Mouse (Mus musculus) layer of hippocampus, adult 9-11 months (tissue): ENCODE results near the gene Cox17.

Experiments used
- DNase-seq: peaks from one replicate; pipeline ENCODE4 v3.0.0; 2022

Cox17 gene

DNA sequence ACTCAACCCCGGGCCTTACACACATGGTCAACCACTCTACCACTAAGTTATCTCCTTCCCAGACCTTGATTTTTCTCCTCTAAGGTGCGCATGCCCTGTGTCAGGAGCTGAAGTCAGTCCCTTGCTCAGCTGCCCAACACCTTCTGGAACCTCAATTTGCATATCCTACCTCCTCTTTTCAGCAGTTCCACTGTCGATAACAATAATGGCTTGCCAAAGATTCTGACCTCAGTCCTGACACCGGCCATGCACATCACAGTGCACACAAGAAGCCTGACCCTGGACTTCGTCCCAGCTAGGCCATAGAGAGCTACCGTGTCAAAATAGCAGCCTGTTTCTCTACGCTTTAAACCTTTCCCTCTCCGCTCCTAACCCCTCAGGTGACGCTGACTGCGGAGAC, 26.6 kb downstream of the Cox17 start:
- DNase-seq: no peak

DNA sequence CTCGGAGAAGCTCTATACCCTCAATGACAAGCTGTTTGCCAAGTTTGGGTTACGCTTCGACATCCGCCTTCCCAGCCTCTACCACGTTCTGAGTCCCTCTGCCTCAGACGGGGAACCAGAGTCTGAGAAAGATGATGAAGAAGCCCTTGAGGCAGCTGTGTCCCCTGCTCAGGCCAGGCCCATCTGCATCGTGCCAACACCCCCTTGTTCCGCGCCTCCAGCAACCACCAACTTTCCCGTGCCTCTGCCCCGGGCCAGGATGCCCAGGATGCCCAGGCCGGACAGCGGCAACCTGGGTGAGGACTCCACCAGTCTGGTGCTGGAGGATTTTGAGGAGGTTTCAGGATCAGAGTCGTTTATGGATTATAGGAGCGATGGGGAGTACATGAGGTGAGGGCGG, 27.1 kb downstream of the Cox17 start:
- no peak for DNase-seq

DNA sequence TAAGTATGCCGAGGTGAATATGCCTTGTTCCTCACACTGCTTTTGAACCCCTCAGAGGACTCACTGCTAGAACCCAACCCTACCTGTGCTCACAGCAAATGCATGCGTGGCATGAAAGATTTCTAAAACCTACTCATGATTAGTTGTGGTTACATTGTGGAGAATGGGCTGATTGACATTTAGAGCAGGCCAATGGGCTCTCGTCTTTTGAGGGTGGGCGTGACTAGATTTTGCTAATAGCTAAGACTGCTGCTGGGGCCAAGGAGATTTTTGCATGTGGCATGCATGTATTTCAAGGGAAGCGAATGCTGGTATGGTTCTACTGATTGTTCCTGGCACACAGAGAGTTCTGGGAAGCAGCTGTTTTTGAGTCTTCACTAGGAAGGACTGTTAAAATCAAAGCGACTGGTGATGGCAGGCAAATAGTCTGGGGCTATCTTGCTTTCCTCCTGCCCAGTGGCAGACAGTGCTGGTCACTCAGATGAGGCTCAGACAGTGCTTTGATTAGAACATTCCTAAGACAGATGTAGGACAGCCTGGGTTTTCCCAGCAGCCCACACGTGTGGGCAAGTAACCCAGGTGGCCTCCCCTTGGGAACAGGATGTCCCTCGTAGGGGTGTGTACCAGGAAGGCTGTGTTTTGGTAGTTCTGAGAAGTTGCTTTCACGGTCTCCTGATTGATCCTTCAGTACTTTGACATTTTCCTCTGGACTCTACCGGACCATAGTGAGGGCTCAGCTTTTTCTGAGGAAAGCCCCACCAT, 27.8 kb downstream of the Cox17 start:
- DNase-seq: no peak

DNA sequence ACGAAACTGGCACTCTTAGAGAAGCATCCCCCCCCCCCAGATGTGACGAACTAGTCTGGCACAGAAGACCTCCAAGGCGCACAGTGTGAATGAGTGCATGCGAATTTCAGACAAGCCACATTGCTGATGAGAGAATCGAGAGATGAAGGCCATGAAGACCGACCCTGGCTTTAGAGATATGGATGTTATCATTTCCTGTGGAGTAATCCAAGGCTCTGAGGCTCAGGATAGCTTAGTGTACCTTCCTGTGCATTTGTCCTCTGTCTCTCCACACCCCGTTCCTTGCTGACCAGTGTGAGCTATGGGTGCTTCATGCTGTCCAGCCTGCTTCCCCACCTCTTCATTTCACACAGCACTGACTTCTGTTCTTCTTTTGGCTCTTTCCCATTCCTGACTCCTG, 28.4 kb downstream of the Cox17 start:
- no peak for DNase-seq

GRCm38 (mm10) chr16:38376163-38376840, 29.5 kb downstream of the Cox17 start:
- peak; percentile 57 for DNase-seq

DNA sequence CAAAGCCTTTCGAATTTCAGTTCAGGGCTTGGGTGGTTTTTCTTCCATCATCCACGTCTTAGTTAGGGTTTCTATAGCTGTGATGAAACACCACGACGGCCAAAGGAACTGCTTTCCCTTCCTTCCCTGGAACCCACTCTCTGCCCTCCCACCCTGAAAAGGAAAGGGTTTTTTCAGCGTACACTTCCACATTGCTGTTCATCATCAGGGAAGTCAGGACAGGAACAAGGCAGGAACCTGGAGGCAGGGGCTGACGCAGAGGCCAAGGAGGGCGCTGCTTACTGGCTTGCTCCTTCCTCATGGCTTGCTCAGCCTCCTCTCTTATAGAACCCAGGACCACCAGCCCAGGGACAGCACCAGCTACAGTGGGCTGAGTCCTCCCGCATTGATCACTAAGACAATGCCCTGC, 30.1 kb downstream of the Cox17 start:
- DNase-seq: no peak

- DNase-seq: no peak
These were observed 30.8 kb downstream of the Cox17 start for GRCm38 (mm10) chr16:38377546-38377945.

- DNase-seq: no peak
These were observed 31.8 kb downstream of the Cox17 start for GRCm38 (mm10) chr16:38378591-38378990.

GRCm38 (mm10) chr16:38379088-38379487, 32.3 kb downstream of the Cox17 start:
- no peak for DNase-seq

DNA sequence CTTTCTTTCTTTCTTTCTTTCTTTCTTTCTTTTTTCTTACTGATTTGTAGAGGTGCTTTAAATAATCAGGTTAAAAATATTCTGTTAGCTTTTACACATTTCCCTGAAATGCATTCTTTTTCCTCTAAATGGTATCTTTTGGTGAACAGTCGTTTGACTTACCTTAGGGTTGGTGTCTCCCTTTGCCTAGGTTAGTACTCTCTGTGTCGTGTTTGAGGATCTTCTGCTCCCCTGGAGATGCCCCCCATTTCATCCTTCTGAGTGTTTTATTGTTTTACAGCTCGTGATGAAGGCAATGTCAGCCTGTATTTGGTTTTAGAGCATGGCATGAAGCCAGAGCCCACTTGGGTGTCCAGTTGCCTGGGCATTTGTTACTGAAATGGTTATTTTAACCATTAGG, 32.7 kb downstream of the Cox17 start:
- no peak for DNase-seq

DNA sequence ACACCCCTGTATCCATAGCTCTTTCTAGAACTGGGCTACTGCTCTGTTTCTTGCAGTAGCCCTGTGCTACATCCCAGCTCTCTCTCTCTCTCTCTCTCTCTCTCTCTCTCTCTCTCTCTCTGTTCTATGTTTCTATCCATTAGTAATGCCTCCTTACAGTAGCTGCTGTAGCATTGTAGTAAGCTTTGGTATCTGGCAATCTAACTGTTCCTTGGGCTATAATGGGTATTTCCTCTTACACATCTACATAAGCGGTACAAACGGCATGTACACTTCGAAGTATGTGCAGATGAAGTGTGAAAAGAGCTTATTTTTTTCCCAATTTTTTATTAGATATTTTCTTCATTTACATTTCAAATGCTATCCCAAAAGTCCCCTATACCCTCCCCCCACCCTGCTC, 33.1 kb downstream of the Cox17 start:
- DNase-seq: no peak

- no peak for DNase-seq
These were observed 36.9 kb downstream of the Cox17 start for GRCm38 (mm10) chr16:38383683-38384082.

GRCm38 (mm10) chr16:38385184-38385634, 38.4 kb downstream of the Cox17 start:
- no peak for DNase-seq

GRCm38 (mm10) chr16:38385700-38386099, 38.9 kb downstream of the Cox17 start:
- no peak for DNase-seq

GRCm38 (mm10) chr16:38387389-38387788, 40.6 kb downstream of the Cox17 start:
- no peak for DNase-seq

DNA sequence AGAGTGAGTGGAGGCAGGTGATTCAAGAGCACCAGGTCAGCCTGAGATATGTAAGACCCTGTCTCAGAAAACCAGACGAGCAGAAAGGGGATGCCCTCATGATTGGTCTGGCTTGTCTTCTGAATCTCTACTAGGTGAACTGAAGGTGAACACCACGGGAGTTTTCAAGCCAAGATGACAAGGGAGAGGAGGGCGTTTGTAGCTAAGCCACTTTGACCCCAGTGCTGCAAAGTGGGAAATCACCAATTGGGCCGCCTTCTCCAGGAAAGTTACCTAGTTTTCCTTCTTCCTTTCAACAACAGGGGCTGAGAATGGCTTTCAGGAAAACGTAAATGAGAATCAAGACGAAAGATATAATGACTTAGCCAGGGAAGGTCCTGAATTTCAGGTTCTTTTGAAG, 42.0 kb downstream of the Cox17 start:
- no peak for DNase-seq

GRCm38 (mm10) chr16:38389284-38389893, 42.6 kb downstream of the Cox17 start:
- no peak for DNase-seq

DNA sequence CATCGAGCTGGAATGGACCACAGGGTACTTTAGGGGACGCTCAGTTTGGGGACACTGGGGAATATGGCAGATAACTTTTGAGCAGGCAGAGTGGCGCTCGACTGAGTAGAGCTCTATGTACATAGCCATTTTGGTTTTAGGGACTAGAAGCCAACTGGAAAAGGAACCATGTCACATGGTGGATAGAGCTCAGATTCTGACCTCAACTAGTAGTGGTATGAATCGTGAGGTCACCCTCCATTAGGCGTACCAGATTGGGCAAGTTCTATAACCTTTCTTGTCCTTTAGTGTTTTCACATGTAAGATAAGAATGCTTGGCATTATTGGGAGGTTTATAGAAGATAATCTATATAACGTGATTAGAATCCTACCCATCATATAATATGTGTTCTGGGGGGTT, 43.5 kb downstream of the Cox17 start:
- no peak for DNase-seq

DNA sequence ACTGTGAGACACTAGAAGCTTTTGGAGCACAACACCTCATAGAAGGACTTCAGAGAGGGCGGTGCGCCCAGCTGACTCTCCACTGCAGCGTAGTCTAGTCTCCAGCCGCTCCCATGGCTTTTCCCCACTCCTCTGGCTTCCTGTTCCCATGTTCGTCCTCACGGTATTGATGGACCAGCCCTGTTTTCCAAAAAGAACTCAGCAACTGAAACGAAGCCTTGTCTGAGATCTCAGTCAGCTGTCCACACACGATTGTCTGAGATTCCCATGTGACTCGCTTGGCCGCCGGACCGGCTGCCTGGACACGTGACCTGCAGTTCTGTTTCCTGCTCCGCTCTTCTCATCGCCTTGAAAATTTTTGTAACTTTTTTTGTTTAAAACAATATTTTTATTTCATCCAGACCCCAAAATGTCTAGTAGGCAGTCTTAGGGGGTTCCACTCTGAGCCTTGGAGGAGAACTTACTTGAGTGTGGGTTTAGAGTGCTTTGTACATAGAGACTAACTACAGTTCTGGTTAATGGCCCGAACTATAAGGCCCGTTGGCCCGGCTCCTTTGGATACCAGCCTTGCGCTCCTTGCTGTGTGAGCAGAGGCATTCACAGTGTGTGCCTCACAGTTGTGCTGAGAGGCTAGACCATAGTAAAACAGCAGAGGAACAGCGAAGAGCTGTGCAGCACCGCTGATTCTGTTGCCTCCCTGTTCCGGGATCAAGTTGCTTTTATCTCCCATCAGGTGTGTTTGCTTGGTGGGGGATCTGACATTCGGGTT, 45.5 kb downstream of the Cox17 start:
- DNase-seq: peak; percentile 48

GRCm38 (mm10) chr16:38394191-38394618, 47.4 kb downstream of the Cox17 start:
- DNase-seq: no peak

DNA sequence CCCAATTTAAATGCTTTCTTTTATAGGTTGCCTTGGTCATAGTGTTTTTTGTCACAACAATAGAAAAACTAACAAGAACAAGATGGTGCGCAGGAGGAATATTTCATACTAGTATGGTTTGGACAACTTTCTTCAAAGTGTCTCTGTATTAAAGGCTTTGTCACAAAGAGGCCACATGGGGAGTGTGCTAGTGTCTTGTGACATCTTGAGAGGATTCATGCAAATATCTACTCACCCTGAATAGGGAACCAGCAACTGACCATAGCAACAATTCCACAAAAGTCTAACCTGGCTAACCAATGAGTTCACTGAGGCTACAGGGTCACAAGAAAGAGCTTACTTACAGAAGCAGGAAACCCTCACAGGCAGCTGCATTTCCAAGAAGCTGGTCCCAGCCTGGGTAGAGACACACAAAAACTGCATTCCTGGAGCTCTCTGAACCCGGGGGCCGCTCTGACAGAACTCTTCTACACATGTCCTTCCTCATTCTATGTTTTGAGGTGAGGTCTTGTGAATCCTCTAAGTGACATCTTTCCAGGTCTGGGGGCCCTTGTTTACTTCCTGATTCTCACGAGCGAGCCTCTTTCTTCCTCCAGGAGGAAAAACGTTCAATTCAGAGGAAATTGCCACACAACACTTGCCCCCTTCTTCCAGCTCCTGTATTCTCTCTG, 48.4 kb downstream of the Cox17 start:
- DNase-seq: no peak

GRCm38 (mm10) chr16:38396155-38396554, 49.4 kb downstream of the Cox17 start:
- no peak for DNase-seq

DNA sequence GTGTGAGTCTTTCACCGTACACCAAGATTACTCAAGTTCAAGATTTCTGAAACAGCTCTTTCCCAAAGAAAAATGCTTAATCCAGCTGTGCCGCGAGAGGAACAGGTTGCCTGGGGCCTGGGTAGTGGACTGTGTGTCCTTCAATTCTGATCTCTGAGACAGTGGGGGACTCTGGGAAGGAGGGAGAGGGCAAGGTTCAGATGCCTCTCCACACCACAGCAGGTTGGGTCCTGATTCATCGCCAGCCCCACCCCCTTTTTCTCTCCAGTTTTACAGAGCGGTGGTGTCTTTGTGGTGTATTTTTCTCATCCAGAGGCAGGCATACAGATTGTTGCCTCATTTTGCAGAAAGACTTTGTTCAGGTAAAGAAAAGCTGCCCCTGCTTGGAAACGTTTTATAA, 51.5 kb downstream of the Cox17 start:
- no peak for DNase-seq
